Mouse (Mus musculus) cerebellum, adult 2 months (tissue): Measurements from ENCODE around the gene Btbd2.
A peak's percentile ranks its signal among the peaks of the same experiment; 100 is the strongest.

ENCODE experiments used
- CTCF ChIP-seq: fragments of 200-500 bp; IDR thresholded peaks from 2 replicates; pipeline ENCODE4 v1.5.1; 2011; ENCODE audit warnings: low read depth, mild to moderate bottlenecking, control low read depth, low read length, moderate library complexity, borderline replicate concordance; ENCODE audit not compliant: insufficient read depth
- POLR2A ChIP-seq: fragments of 200-500 bp; IDR thresholded peaks from 2 replicates; pipeline ENCODE4 v1.6.1; 2011; ENCODE audit warnings: low read length, control low read depth, borderline replicate concordance; ENCODE audit not compliant: insufficient read depth

DNA sequence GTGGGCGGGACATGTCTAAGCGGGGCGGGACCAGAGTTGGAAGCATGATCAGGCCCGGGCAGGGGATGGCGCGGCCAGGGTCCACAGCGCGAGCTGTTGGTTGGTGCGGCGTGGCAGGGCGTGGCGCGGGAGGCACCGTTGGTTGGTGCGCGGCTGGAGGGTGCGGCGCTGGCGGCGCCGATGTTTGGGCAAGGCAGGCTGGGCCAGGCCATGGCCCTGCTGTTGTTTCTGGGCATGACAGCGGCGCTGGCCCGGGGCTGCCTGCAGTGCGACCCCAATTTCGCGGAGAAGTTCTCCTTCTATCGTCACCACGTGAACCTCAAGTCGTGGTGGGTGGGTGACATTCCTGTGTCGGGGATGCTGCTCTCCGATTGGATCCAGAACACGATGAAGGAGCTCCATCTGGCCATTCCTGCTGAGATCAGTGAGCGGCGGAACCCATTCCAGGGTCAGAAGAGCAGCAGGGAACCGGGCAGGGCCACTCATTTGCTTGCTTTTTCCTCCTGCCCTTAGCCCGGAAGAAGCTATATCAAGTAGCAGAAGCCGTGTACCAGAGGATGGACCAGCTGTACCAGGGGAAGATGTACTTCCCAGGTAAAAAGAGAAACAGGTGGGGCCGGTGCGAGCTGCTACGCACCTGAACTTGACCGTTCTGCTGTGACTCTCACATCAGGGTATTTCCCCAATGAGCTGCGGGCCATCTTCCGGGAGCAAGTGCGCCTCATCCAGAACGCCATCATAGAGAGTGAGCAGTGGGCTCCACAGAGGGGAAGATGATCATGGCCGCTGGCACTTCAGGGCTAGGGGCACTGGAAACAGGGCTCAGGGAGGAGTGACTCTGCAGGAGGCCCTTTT, 45.9 kb upstream of the Btbd2 start:
- TF ChIP-seq POLR2A (peak; percentile 62; the same call in 1 of the 2 replicates), CTCF (no peak)
